Mouse (Mus musculus): ENCODE measurements around the gene Gm17334.
"Not testable (repeated sequence)": the region's sequence is repeated elsewhere in the genome, so short reads cannot be mapped to it uniquely, and the experiment has no call there.

Gene Gm17334

GRCm38 (mm10) chr11:53770125-53770791, 2.7 kb downstream of the Gm17334 start:
- DNase-seq, result peak; percentile 79

GRCm38 (mm10) chr11:53769760-53770124, 3.2 kb downstream of the Gm17334 start, which contains the start of gene Irf1:
TSS of gene Irf1 (plus strand) at chr11:53770014.
- peak; percentile 98 for DNase-seq

GRCm38 (mm10) chr11:53769185-53769576, 3.8 kb downstream of the Gm17334 start:
- DNase-seq, result no peak

- no peak for DNase-seq
Measured at GRCm38 (mm10) chr11:53768422-53769184, 4.4 kb downstream of the Gm17334 start.

GRCm38 (mm10) chr11:53764581-53764980, 8.4 kb downstream of the Gm17334 start:
- no peak for DNase-seq

- DNase-seq, result peak; percentile 93
Measured at GRCm38 (mm10) chr11:53763496-53764140, 9.4 kb downstream of the Gm17334 start.

- DNase-seq, result peak; percentile 74
Measured at GRCm38 (mm10) chr11:53762827-53763495, 10.0 kb downstream of the Gm17334 start.

GRCm38 (mm10) chr11:53762426-53762825, 10.6 kb downstream of the Gm17334 start:
- DNase-seq, result no peak

GRCm38 (mm10) chr11:53761822-53762221, 11.2 kb downstream of the Gm17334 start:
- no peak for DNase-seq

GRCm38 (mm10) chr11:53761284-53761683, 11.7 kb downstream of the Gm17334 start:
- no peak for DNase-seq

- no peak for DNase-seq
Measured at GRCm38 (mm10) chr11:53759545-53760406, 13.2 kb downstream of the Gm17334 start.

GRCm38 (mm10) chr11:53758791-53759351, 14.1 kb downstream of the Gm17334 start:
- DNase-seq, result peak; percentile 67

GRCm38 (mm10) chr11:53758033-53758432, 15.0 kb downstream of the Gm17334 start:
- not testable (repeated sequence) for DNase-seq

GRCm38 (mm10) chr11:53757612-53758011, 15.4 kb downstream of the Gm17334 start:
- no peak for DNase-seq

- DNase-seq, result peak; percentile 47
Measured at GRCm38 (mm10) chr11:53755011-53755595, 17.9 kb downstream of the Gm17334 start.

GRCm38 (mm10) chr11:53749716-53750352, 23.2 kb downstream of the Gm17334 start:
- DNase-seq, result no peak

GRCm38 (mm10) chr11:53749306-53749705, 23.7 kb downstream of the Gm17334 start:
- no peak for DNase-seq

GRCm38 (mm10) chr11:53748614-53749013, 24.4 kb downstream of the Gm17334 start:
- no peak for DNase-seq

- no peak for DNase-seq
Measured at GRCm38 (mm10) chr11:53747985-53748384, 25.0 kb downstream of the Gm17334 start.

GRCm38 (mm10) chr11:53745260-53745659, 27.7 kb downstream of the Gm17334 start:
- no peak for DNase-seq

- DNase-seq, result no peak
Measured at GRCm38 (mm10) chr11:53742353-53742752, 30.6 kb downstream of the Gm17334 start.

Measured in thymus, postnatal 25 days (tissue).